Mouse (Mus musculus) G1E-ER4 (cell line): ENCODE data around the gene Sbf1. TPM values are rescaled to one million over a fixed set of nuclear protein-coding genes. Genes with fewer than 3 reads are reported as not detected.

ENCODE experiments used
- GATA1 ChIP-seq: IDR thresholded peaks from one replicate; pipeline ENCODE4 v1.8.0; 2012; ENCODE audit warnings: low read length, inconsistent platforms
- polyA plus RNA-seq: library from polyadenylated mRNA; stranded (reverse); fragments of >175 nt; gene quantifications from 2 replicates; pipeline ENCODE4 v1.2.3, GENCODE M21; 2012

Sbf1 gene
- polyA plus RNA-seq: 140 and 169 TPM in 2 replicates

DNA sequence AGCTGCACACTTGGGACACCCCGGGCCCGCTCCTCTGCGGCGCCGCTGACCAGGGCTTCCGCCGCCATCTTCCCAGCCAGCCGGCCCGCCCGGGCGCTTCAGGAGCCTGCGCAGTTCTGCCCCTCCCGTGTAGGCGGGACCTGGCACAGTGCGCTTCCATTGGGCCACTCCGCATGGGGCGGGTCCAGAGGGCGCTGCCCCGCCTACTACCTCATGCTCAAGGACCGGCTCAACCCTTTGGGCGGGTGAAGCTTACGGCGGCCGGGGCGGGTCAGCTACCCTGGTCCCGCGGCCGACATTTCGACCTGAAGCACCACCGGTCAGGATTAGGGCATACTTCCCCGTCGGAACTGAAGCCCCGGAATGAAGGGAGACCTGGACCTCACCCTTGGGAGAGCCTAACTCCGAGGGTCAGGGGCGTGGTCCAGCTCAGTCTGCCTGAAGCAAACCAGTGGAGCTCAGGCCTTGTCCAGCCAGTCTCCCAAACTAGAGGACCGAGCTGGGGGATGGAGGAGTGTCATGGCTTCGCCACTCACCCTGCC, at the start of gene Sbf1:
Sbf1 (minus strand) TSS at position 122 of the 542 bp plus-strand sequence.
- no peak for TF ChIP-seq GATA1

DNA sequence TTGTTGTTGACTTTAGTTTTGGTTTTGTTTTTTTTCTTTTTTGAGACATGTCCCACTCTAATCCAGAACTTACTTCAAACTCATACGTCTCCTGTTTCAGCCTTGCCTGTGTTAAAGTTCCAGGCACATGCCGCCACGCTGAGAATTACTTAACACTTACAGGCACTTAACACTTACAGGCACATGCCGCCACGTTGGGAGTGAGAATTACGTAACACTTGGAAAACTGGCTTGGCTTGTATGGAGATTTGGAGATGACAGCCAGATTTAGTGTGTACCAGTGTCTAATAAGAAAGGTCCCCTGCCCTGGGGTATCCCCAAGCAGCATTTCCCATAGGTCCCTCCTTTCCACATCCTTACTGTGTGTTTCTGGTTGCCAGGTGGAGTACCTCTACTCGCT, 47.9 kb upstream of the Sbf1 start:
- no peak for TF ChIP-seq GATA1

DNA sequence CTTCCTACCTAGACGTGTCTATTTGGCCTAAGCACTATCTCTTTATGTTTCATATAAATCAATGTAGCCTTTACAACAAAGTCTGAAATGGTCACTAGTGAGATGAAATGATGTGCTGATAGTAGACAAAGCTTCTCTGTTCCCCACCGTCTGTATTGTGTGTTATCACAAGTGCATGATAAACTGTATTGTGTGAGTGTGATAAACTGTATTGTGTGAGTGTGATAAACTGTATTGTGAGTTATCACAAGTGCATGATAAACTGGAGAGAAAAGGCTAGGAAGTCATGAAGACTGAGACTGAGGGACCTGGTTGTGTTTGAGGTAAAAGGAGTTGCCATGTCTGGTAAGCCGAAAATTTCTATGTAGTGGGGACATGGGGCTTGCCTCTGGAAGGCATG, 43.7 kb upstream of the Sbf1 start:
- no peak for TF ChIP-seq GATA1

DNA sequence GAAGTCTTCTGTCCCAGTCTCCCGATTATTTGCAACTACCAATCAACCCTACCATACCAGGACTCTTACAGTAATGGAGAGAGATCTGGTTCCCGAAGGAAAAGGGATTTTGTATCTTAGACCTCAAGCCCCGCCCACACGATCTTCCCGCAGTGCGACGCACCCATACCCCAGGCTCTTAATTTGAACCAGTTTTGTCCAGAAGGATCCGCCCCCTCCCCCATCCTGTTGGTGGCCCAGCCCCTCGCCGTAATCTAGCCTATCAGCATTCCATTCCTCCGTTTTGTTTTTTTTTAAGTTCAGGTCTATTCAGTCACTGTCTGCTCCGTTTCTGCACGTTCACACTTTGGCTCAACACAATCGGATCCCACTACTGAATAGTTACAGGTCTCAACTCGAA, 41.3 kb upstream of the Sbf1 start:
- TF ChIP-seq GATA1: no peak

DNA sequence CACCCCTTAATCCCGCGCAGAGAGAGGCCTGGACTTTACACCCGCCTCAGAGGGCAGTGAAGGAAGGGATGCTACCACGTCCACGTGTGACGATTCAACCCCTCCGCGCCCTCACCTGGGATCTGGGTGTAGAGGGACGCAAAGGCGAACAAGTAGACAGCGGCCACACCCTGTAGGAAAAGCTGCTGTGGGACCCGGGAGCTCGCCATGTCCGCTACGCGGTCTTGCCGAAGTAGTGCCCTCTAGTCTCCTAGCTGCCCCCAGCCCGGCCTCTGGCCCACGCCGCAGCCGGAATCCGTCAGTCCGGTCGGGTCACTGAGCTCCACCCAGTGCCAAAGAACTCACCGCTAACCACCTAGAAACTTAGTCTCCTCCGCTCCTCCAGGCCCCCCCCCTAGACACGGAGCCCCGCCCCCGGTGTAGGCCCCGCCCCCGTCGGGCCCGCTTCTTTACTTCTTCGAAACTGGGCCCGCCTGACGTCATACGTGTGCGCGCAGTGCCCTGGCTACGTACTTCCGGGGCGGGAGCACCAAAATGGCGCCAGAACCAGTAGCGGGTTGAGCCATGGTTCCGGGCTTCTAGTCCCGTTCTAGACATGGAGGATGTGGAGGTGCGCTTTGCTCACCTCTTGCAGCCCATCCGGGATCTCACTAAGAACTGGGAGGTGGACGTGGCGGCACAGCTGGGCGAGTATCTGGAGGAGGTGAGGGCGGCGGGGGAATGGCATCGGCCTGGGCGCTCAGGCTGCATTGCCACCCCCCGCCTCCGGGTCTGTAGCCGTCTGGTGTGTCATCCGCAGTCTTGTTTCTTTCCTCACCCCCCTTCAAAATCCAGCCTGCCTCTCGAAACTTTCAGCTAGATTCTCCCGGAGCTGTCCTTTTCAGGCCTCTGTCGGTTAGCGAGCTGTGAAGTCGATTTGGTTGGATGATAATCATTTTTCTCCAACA, 40.4 kb upstream of the Sbf1 start, which contains the start of the genes Lmf2 and Ncaph2:
Lmf2 (minus strand) TSS at position 419 of the 947 bp plus-strand sequence.
Ncaph2 (plus strand) TSS at position 479 of the 947 bp plus-strand sequence.
- TF ChIP-seq GATA1: no peak

DNA sequence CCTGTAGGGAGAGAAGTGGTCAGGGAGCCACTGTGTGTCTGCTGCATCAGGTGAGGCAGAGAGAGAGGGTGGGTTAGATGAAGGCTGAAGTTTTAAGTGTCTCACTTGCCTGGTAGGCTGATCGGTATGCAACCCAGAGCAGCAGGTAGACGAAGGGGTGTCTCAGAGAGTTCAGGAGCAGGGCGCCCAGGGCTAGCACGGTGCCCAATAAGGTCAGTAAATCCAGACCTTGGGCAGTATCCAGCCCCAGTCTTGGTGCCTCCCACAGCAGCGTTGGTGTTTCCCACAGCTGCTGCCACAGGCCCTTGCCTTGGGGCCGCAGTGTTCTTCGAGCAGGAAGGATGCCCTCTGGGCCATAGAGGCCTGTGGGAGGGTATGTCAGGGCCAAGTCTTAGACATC, 39.3 kb upstream of the Sbf1 start:
- TF ChIP-seq GATA1: no peak

DNA sequence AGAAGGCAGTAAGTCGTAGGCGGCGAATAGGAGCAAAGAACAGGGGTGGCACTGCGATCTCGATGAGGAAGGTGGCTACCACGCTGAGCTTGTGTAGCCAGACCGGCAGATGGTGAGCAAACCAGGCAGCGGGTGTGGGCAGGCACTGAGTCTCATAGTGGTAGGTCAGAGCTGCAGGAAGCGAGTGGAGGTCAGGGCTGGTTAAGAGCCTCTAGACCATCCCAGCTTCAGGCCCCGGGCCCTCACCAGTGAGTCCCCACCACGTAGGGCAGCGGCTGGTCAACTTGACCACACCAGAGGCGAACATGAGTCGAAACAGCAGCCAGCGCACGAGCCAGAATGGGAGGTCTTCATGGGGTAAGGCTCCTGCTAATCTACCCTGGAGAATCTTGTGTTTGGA, 38.7 kb upstream of the Sbf1 start:
- no peak for TF ChIP-seq GATA1

DNA sequence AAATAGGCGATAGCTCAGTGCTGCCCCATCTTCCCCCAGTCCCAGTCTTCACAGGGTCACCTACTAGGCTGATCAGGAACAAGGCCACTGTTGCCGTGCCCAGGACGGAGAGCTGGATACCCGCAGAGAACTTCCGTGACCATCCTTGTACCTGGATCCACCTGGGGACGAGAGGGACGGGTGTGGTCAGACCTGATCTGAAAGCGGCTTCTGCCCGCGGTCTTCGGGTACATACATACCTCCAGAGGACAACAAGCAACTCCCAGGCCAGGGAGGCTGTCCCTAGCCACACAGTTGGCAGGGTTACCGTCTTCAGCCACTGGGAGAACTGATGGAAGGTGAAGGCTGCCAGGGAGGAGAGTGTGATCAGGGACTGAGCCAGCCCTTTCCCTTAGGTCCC, 37.7 kb upstream of the Sbf1 start:
- TF ChIP-seq GATA1: no peak

DNA sequence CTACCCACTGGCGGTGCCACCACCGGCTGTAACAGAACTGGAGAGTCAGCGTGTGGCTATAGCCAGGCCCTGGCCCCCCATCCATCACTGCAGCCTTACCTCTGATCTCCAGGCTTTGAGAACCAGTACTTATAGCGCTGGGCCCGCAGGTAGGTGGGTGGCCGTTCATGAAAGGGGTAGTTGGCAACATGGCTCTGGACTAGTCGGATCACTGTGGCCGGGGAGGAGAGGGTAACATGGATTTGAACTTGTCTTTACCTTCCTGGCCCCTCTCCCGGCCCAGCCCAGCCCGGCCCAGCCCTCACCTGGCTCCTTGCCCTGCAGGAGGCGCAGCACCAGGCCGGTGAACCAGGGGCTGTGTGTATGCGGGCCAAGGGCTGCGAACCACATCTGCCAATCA, 36.9 kb upstream of the Sbf1 start:
- TF ChIP-seq GATA1: no peak

DNA sequence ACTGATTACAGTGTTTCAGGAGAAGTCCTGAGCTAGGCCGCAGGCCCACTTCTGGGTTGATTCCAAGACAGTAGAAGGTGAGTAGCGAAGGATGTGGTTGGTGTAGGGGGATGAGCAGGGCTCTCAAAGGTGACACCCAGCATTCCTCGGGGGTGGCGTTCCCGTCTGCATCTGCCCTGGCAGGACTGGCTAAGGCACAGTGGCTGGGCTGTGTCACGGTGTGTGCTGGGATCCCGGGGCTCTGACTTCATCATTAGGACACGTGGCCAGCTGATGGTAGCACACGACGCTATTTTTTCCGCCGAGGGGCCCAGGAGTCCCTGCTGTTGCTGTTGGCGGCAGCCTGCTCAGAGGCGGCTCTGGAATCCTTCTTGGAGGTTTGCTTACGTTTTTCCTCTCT, 36.2 kb upstream of the Sbf1 start:
- no peak for TF ChIP-seq GATA1

DNA sequence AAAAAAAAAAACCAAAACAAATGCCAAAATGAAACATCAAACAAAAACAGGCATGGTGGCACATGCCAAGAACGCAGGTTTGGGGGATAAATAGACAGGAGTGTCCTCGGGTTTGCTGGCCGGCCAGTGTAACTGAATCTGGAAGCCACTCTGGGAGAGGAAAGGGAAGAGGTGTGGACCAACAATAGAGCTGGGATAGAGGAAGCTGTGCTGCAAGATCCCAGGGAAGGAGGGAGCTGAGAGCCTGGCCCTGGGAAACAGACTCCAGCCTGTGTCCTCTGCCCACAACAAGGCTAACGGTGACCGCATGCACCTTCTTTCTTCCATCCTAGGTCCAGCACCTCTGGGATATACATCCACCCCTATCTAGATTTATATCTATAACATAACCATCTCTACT, 35.3 kb upstream of the Sbf1 start:
- no peak for TF ChIP-seq GATA1

DNA sequence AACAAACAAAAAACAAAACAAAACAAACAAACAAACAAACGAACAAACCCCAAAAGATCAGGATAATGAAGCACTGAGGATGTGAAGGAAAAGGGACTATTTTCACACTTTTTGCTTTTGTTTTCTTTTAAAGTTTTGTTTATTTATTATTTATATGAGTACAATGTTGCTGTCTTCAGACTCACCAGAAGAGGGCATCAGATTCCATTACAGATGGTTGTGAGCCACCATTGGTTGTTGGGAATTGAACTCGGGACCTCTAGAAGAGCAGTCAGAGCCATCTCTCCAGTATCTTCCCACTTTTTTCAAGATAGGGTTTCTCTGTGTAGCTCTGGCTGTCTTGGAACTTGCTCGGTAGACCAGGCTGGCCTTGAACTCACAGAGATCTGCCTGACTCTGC, 28.2 kb upstream of the Sbf1 start:
- TF ChIP-seq GATA1: no peak

DNA sequence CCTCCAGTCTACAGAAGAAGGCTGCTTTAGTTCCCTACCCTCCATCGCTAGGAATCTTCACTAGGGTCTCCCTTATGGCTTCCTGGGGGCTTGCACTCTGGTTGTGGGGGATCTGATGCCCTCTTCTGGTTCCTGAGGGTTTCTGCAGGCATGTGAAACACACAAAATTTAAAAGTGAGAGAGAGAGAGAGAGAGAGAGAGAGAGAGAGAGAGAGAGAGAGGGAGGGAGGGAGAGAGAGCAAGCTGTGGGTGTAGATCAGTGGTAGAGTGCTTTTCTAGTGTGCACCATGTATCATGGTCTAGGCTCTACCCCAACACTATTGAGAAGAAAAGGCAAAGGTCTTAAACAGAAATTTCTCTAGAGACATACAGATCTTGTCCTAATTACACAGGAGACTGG, 26.6 kb upstream of the Sbf1 start:
- no peak for TF ChIP-seq GATA1

DNA sequence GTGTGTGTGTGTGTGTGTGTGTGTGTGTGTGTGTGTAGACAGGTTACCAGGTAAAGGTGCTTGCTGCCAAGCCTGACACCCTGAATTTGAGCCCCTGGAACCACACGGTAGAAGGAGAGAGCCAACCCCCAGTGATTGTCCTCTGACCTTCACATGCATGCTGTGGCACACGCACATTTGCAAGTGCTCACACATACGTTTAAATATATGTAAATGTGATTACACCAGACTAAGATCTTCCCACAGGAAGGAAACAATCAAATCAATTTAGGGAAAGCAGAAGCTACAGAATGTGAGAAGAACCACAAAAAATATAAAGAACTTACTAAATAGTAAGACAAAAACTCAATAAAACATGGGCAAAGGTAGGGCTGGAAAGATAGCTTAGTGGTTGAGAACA, 25.0 kb upstream of the Sbf1 start:
- TF ChIP-seq GATA1: no peak

DNA sequence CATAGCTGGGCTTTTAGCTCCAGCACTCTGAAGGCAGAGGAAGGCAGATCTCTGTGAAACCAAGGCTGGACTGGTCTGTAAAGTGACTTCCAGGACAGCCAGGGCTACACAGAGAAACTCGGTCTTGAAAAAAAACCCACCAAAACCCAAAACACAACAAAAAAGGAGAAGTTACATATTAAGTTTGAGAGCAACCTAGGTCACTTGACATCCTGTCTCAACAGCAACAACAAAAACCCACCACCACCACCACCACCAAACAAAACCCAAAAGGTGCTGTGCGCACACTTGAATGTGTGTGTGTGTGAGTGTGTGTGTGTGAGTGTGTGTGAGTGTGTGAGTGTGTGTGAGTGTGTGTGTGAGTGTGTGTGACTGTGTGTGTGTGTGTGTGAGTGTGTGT, 24.6 kb upstream of the Sbf1 start:
- TF ChIP-seq GATA1: no peak

DNA sequence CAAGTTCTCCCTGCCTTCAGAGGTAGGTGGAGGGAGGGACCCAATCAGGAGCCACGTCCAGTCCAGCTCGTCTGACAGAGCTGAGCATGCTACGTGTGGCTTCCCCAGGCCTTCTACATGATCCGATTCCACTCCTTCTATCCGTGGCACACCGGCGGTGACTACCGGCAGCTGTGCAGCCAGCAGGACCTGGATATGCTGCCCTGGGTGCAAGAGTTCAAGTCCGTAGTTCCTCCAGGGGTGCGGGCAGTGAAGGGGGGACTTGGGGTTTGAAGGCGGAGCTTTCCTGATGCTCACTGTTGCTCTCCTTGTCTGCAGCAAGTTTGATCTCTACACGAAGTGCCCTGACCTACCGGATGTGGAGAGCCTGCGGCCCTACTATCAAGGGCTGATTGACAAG, 21.3 kb upstream of the Sbf1 start:
- TF ChIP-seq GATA1: no peak

DNA sequence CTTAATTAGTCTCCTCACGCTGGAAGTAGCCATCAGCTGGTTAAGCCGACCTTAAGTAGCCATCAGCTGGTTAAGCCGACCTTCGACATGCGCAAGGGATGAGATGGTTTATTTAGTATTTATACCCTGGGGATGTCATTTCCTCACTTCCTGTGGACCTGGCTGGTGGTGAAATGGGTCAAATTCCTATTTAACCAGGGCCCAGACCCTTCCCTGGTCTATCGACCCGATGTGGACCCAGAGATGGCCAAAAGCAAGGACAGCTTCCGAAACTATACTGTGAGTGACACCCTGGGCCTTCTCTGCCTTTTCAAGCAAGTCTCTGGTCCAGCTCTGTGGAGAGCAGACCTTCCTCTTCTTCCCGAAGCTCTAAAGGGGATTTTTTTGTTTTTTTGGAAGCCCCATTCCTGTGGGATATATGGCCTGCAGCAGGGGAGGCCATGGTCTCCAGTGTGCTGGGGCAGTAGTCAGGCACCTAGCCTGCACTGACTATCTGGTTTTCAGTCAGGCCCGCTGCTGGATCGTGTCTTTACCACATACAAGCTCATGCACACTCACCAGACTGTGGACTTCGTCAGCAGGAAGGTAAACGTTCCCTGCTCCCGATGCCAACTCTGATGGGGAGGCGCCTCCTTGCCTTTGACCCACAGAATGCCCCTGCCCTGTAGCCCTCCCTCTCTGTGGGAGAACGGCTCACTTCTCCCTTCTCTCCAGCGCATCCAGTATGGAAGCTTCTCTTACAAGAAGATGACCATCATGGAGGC, 19.8 kb upstream of the Sbf1 start:
- no peak for TF ChIP-seq GATA1
